Mouse (Mus musculus) heart, embryonic 16.5 days (tissue): Measurements from ENCODE around the gene Dbx2. TPM values are rescaled to one million over a fixed set of nuclear protein-coding genes. Genes with fewer than 3 reads are reported as not detected.

Source experiments
- ATAC-seq: fragments of 200-750 bp; cut with Nextera tagmentation; replicated peaks from 2 replicates; pipeline ENCODE4 v1.8.0; 2017; ENCODE audit warnings: moderate number of reproducible peaks; ENCODE audit not compliant: insufficient read depth, low FRiP score; ENCODE audit errors: extremely low read depth
- H3K27ac ChIP-seq: fragments of 300-500 bp; sonication (generic); 2 replicates; pipeline ENCODE4 v1.5.1; 2014; ENCODE audit warnings: mild to moderate bottlenecking, low read length, control low read depth, moderate library complexity
- H3K27me3 ChIP-seq: fragments of 300-500 bp; sonication (generic); 2 replicates; pipeline ENCODE4 v1.6.1; 2014; ENCODE audit warnings: low read length, mixed read lengths; ENCODE audit not compliant: control insufficient read depth, insufficient read depth
- H3K36me3 ChIP-seq: fragments of 300-500 bp; sonication (generic); 2 replicates; pipeline ENCODE4 v1.6.1; 2014; ENCODE audit not compliant: control insufficient read depth, insufficient read depth
- H3K4me1 ChIP-seq: fragments of 300-500 bp; sonication (generic); 2 replicates; pipeline ENCODE4 v1.6.1; 2014; ENCODE audit warnings: low read length, mixed read lengths; ENCODE audit not compliant: control insufficient read depth, insufficient read depth
- H3K4me2 ChIP-seq: fragments of 300-500 bp; sonication (generic); 2 replicates; pipeline ENCODE4 v1.6.1; 2014; ENCODE audit warnings: low read depth, mild to moderate bottlenecking, control low read depth, low read length
- H3K4me3 ChIP-seq: fragments of 300-500 bp; sonication (generic); 2 replicates; pipeline ENCODE4 v1.5.1; 2014; ENCODE audit warnings: mild to moderate bottlenecking, control low read depth, low read length
- H3K9ac ChIP-seq: fragments of 300-500 bp; sonication (generic); 2 replicates; pipeline ENCODE4 v1.6.1; 2014; ENCODE audit warnings: low read length, control low read depth
- H3K9me3 ChIP-seq: fragments of 300-500 bp; sonication (generic); replicated peaks from 2 replicates; pipeline ENCODE4 v1.6.1; 2016; ENCODE audit warnings: low read length; ENCODE audit not compliant: control insufficient read depth
- WGBS: fragments of 180-500 bp; shearing (Covaris S2); extraction: QIAGEN DNeasy Blood & Tissue Kit; methylation state at CpG from one replicate; pipeline ENCODE4 v1.1.7; 2014; 5-methylcytosine and 5-hydroxymethylcytosine counted together
- polyA plus RNA-seq: library from polyadenylated mRNA; unstranded; fragments of >200 nt; fragmentation: Nextera tagmentation; extraction: Ambion mirVana; gene quantifications from 2 replicates; pipeline ENCODE4 v1.2.1, GENCODE M21; 2015

The Dbx2 gene
- 0.04 and 0.33 TPM in 2 replicates for polyA plus RNA-seq

- H3K4me3 ChIP-seq, result peak within 1 kb of the TSS; percentile 38
- WGBS, result 72% methylated on average over 5 of the region's 5 CpGs
Observed at GRCm38 (mm10) chr15:95655860-95656259, at the start of gene Dbx2. TSS of gene Dbx2 (minus strand) at chr15:95655960.

GRCm38 (mm10) chr15:95702206-95702605 lies 46.4 kb upstream of the Dbx2 start:
- no peak for ATAC-seq
- Histone ChIP-seq H3K4me1 (no peaks in the 10 kb centered on the region), H3K9ac (no peak overlapping the region), H3K4me2 (no peak overlapping the region), H3K36me3 (no peaks in the 10 kb centered on the region), H3K27me3 (no peaks in the 10 kb centered on the region), H3K27ac (no peak overlapping the region), H3K9me3 (no peaks in the 10 kb centered on the region), H3K4me3 (no peak overlapping the region)
- 87% methylated on average over 9 of the region's 9 CpGs for WGBS

More at GRCm38 (mm10) chr15:95655860-95656259, at the start of gene Dbx2:
- H3K4me2 ChIP-seq, result peak within 1 kb of the TSS; percentile 56; the same call in 1 of the 2 replicates
- no peak within 1 kb of the TSS for H3K9ac ChIP-seq
- no peaks in the 10 kb centered on the region for H3K9me3 ChIP-seq
- peaks cover 2% of the 10 kb centered on the region; the same call in 1 of the 2 replicates for H3K4me1 ChIP-seq
- H3K36me3 ChIP-seq, result no peaks in the 10 kb centered on the region
- peaks cover 46% of the 10 kb centered on the region for H3K27me3 ChIP-seq
- H3K27ac ChIP-seq, result no peak within 1 kb of the TSS
- no peak for ATAC-seq

GRCm38 (mm10) chr15:95701573-95701972 lies 45.8 kb upstream of the Dbx2 start:
- H3K27ac ChIP-seq, result no peak overlapping the region
- H3K4me2 ChIP-seq, result no peak overlapping the region
- H3K4me1 ChIP-seq, result no peaks in the 10 kb centered on the region
- no peaks in the 10 kb centered on the region for H3K36me3 ChIP-seq
- H3K4me3 ChIP-seq, result no peak overlapping the region
- H3K9me3 ChIP-seq, result no peaks in the 10 kb centered on the region
- H3K27me3 ChIP-seq, result no peaks in the 10 kb centered on the region
- no peak for ATAC-seq
- H3K9ac ChIP-seq, result no peak overlapping the region
- WGBS, result 60% methylated on average over 4 of the region's 4 CpGs

- Histone ChIP-seq H3K4me1 (no peaks in the 10 kb centered on the region), H3K9me3 (no peaks in the 10 kb centered on the region), H3K36me3 (no peaks in the 10 kb centered on the region), H3K4me2 (no peak overlapping the region), H3K4me3 (no peak overlapping the region), H3K27me3 (no peaks in the 10 kb centered on the region), H3K9ac (no peak overlapping the region), H3K27ac (no peak overlapping the region)
- 82% methylated on average over 12 of the region's 12 CpGs for WGBS
- no peak for ATAC-seq
Observed at GRCm38 (mm10) chr15:95699371-95699770, 43.6 kb upstream of the Dbx2 start.

- ATAC-seq, result no peak
- no peaks in the 10 kb centered on the region for H3K9me3 ChIP-seq
- no peaks in the 10 kb centered on the region for H3K27me3 ChIP-seq
- no peak overlapping the region for H3K9ac ChIP-seq
- H3K36me3 ChIP-seq, result no peaks in the 10 kb centered on the region
- no peak overlapping the region for H3K4me3 ChIP-seq
- 70% methylated on average over 3 of the region's 3 CpGs for WGBS
- no peak overlapping the region for H3K27ac ChIP-seq
- no peaks in the 10 kb centered on the region for H3K4me1 ChIP-seq
- no peak overlapping the region for H3K4me2 ChIP-seq
Observed at GRCm38 (mm10) chr15:95693759-95694158, 38.0 kb upstream of the Dbx2 start.

- H3K4me1 ChIP-seq, result no peaks in the 10 kb centered on the region
- WGBS, result 77% methylated on average over 8 of the region's 8 CpGs
- ATAC-seq, result no peak
Observed at GRCm38 (mm10) chr15:95691594-95691993, 35.8 kb upstream of the Dbx2 start.

GRCm38 (mm10) chr15:95691129-95691528 lies 35.4 kb upstream of the Dbx2 start:
- no peaks in the 10 kb centered on the region for H3K36me3 ChIP-seq
- no peaks in the 10 kb centered on the region for H3K9me3 ChIP-seq
- WGBS, result 64% methylated on average over 5 of the region's 5 CpGs
- no peaks in the 10 kb centered on the region for H3K27me3 ChIP-seq
- H3K4me2 ChIP-seq, result no peak overlapping the region
- no peak for ATAC-seq
- H3K27ac ChIP-seq, result no peak overlapping the region
- H3K9ac ChIP-seq, result no peak overlapping the region
- H3K4me3 ChIP-seq, result no peak overlapping the region
- no peaks in the 10 kb centered on the region for H3K4me1 ChIP-seq

More at GRCm38 (mm10) chr15:95691594-95691993, 35.8 kb upstream of the Dbx2 start:
- no peak overlapping the region for H3K27ac ChIP-seq
- no peak overlapping the region for H3K4me3 ChIP-seq
- no peak overlapping the region for H3K9ac ChIP-seq
- H3K9me3 ChIP-seq, result no peaks in the 10 kb centered on the region
- no peak overlapping the region for H3K4me2 ChIP-seq
- no peaks in the 10 kb centered on the region for H3K27me3 ChIP-seq
- H3K36me3 ChIP-seq, result no peaks in the 10 kb centered on the region

GRCm38 (mm10) chr15:95682620-95683019 lies 26.9 kb upstream of the Dbx2 start:
- Histone ChIP-seq H3K4me3 (no peak overlapping the region), H3K4me1 (no peaks in the 10 kb centered on the region), H3K27ac (no peak overlapping the region), H3K4me2 (no peak overlapping the region), H3K9me3 (0 out of 2 replicates have a peak, but pooled peaks cover 5% of the 10 kb centered on the region), H3K9ac (no peak overlapping the region), H3K36me3 (no peaks in the 10 kb centered on the region), H3K27me3 (no peaks in the 10 kb centered on the region)
- ATAC-seq, result no peak
- 81% methylated on average over 4 of the region's 4 CpGs for WGBS

GRCm38 (mm10) chr15:95675645-95676044 lies 19.9 kb upstream of the Dbx2 start:
- no peak overlapping the region for H3K9ac ChIP-seq
- no peak for ATAC-seq

More at GRCm38 (mm10) chr15:95675645-95676044, 19.9 kb upstream of the Dbx2 start:
- WGBS, result 43% methylated on average over 4 of the region's 4 CpGs
- H3K4me3 ChIP-seq, result no peak overlapping the region
- no peak overlapping the region for H3K4me2 ChIP-seq
- H3K36me3 ChIP-seq, result no peaks in the 10 kb centered on the region
- H3K4me1 ChIP-seq, result no peaks in the 10 kb centered on the region
- no peak overlapping the region for H3K27ac ChIP-seq
- H3K27me3 ChIP-seq, result no peaks in the 10 kb centered on the region
- no peaks in the 10 kb centered on the region for H3K9me3 ChIP-seq
